Mouse (Mus musculus) forebrain, embryonic 12.5 days (tissue): Measurements from ENCODE around the gene Gm2174. TPM values are rescaled to one million over a fixed set of nuclear protein-coding genes. Genes with fewer than 3 reads are reported as not detected.

ENCODE experiments used
- ATAC-seq: fragments of 200-750 bp; cut with Nextera tagmentation; 2 replicates; pipeline ENCODE4 v1.8.0; 2017; ENCODE audit warnings: moderate TSS enrichment; ENCODE audit not compliant: low FRiP score
- H3K27ac ChIP-seq: fragments of 300-500 bp; sonication (generic); 2 replicates; pipeline ENCODE4 v1.5.1; 2016; ENCODE audit warnings: mild to moderate bottlenecking
- H3K27me3 ChIP-seq: fragments of 300-500 bp; sonication (generic); 2 replicates; pipeline ENCODE4 v1.6.1; 2016; ENCODE audit warnings: mild to moderate bottlenecking
- H3K36me3 ChIP-seq: fragments of 300-500 bp; sonication (generic); replicated peaks from 2 replicates; pipeline ENCODE4 v1.6.1; 2016; ENCODE audit warnings: mild to moderate bottlenecking
- H3K4me1 ChIP-seq: fragments of 300-500 bp; sonication (generic); 2 replicates; pipeline ENCODE4 v1.6.1; 2016
- H3K4me2 ChIP-seq: fragments of 300-500 bp; sonication (generic); 2 replicates; pipeline ENCODE4 v1.6.1; 2016; ENCODE audit warnings: mild to moderate bottlenecking, moderate library complexity
- H3K4me3 ChIP-seq: fragments of 300-500 bp; sonication (generic); replicated peaks from 2 replicates; pipeline ENCODE4 v1.5.1; 2016; ENCODE audit warnings: mild to moderate bottlenecking
- H3K9ac ChIP-seq: fragments of 300-500 bp; sonication (generic); 2 replicates; pipeline ENCODE4 v1.6.1; 2016; ENCODE audit warnings: mild to moderate bottlenecking
- H3K9me3 ChIP-seq: fragments of 300-500 bp; sonication (generic); 2 replicates; pipeline ENCODE4 v1.6.1; 2016
- WGBS: fragments of 180-500 bp; shearing (Covaris S2); methylation state at CpG from one replicate; pipeline ENCODE4 v1.1.7; 2016; 5-methylcytosine and 5-hydroxymethylcytosine counted together
- polyA plus RNA-seq: library from polyadenylated mRNA; unstranded; fragments of >200 nt; fragmentation: Nextera tagmentation; extraction: Ambion mirVana; gene quantifications from 2 replicates; pipeline ENCODE4 v1.2.1, GENCODE M21; 2016

Gm2174 gene
- polyA plus RNA-seq, 1 experiment from 2014 or later, result 0.77 TPM

- Histone ChIP-seq H3K27me3 (no peaks in the 10 kb centered on the region), H3K4me1 (no peaks in the 10 kb centered on the region), H3K4me2 (peak overlapping the region; percentile 56), H3K36me3 (no peaks in the 10 kb centered on the region), H3K4me3 (peak overlapping the region; percentile 57), H3K9ac (peak overlapping the region; percentile 42), H3K9me3 (no peaks in the 10 kb centered on the region), H3K27ac (peak overlapping the region; percentile 95)
- WGBS, result 23% methylated on average over 8 of the region's 8 CpGs
- peak; percentile 49 for ATAC-seq
Observed at GRCm38 (mm10) chrX:56456379-56456778, 8.6 kb downstream of the Gm2174 start.

- WGBS, result 81% methylated on average over 14 of the region's 14 CpGs
- H3K27me3 ChIP-seq, result no peaks in the 10 kb centered on the region
- no peak overlapping the region for H3K4me2 ChIP-seq
- no peak for ATAC-seq
- H3K4me3 ChIP-seq, result no peak overlapping the region
- H3K36me3 ChIP-seq, result 0 out of 2 replicates have a peak, but pooled peaks cover 2% of the 10 kb centered on the region
- H3K9me3 ChIP-seq, result no peaks in the 10 kb centered on the region
- H3K9ac ChIP-seq, result no peak overlapping the region
- no peaks in the 10 kb centered on the region for H3K4me1 ChIP-seq
- H3K27ac ChIP-seq, result no peak overlapping the region
Observed at GRCm38 (mm10) chrX:56462020-56462933, 14.5 kb downstream of the Gm2174 start.

DNA sequence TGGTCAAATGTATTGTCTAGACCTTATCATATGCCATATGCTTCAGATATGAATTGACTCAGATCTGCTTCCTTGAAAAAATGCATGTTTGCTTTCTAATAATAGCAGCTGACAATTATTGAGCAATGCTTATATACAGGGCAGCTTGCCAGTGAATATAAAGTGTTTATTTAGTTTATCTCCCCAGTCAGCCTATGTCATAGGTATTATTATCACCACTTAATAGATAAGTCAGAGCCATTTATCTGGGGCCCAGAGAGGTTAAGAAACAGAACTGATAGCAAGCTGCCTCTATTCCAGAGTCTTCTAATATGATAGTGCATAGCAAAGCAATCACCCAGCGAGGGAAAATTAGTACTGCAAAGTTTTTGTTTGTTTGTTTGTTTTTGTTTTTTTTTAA is 17.1 kb downstream of the Gm2174 start:
- 92% methylated on average over 1 of the region's 1 CpGs for WGBS
- ATAC-seq, result no peak
- H3K27ac ChIP-seq, result no peak overlapping the region
- H3K9me3 ChIP-seq, result no peaks in the 10 kb centered on the region
- no peaks in the 10 kb centered on the region for H3K4me1 ChIP-seq
- no peak overlapping the region for H3K9ac ChIP-seq
- 0 out of 2 replicates have a peak, but pooled peaks cover 2% of the 10 kb centered on the region for H3K36me3 ChIP-seq
- H3K27me3 ChIP-seq, result no peaks in the 10 kb centered on the region
- no peak overlapping the region for H3K4me2 ChIP-seq
- H3K4me3 ChIP-seq, result no peak overlapping the region

DNA sequence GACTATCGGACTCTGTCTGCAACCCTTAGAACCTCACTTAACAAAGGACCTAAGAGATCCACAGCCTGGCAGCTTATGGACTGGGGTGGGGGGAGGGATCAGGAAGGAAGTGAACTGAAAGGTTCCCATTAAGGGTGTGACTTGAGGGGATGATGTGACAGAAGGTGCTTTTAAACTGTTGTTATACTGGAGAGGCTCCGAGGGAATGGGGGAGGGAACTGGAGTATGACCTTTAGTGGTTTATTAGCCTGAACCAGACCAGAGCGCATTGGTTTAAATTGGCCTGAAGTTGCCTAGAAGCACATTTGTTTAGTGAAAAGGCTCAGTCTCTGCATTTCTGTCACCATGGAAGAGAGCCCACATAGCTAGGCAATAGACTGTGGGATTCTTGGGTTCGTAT is 19.9 kb downstream of the Gm2174 start:
- no peak overlapping the region for H3K9ac ChIP-seq
- H3K4me3 ChIP-seq, result no peak overlapping the region
- no peaks in the 10 kb centered on the region for H3K4me1 ChIP-seq
- no peaks in the 10 kb centered on the region for H3K27me3 ChIP-seq
- no peaks in the 10 kb centered on the region for H3K9me3 ChIP-seq
- H3K4me2 ChIP-seq, result no peak overlapping the region
- H3K27ac ChIP-seq, result no peak overlapping the region
- WGBS, result 66% methylated on average over 4 of the region's 4 CpGs
- H3K36me3 ChIP-seq, result 0 out of 2 replicates have a peak, but pooled peaks cover 2% of the 10 kb centered on the region
- ATAC-seq, result no peak

GRCm38 (mm10) chrX:56468422-56468821 is 20.7 kb downstream of the Gm2174 start:
- Histone ChIP-seq H3K27me3 (no peaks in the 10 kb centered on the region), H3K36me3 (0 out of 2 replicates have a peak, but pooled peaks cover 2% of the 10 kb centered on the region), H3K9me3 (no peaks in the 10 kb centered on the region), H3K9ac (no peak overlapping the region), H3K4me1 (no peaks in the 10 kb centered on the region), H3K4me3 (no peak overlapping the region), H3K27ac (no peak overlapping the region), H3K4me2 (no peak overlapping the region)
- no peak for ATAC-seq
- 60% methylated on average over 6 of the region's 6 CpGs for WGBS

GRCm38 (mm10) chrX:56474035-56474434 is 26.3 kb downstream of the Gm2174 start:
- no peaks in the 10 kb centered on the region for H3K27me3 ChIP-seq
- no peak overlapping the region for H3K27ac ChIP-seq
- H3K9me3 ChIP-seq, result no peaks in the 10 kb centered on the region
- no peaks in the 10 kb centered on the region for H3K4me1 ChIP-seq
- ATAC-seq, result no peak
- no peak overlapping the region for H3K9ac ChIP-seq
- H3K36me3 ChIP-seq, result no peaks in the 10 kb centered on the region
- H3K4me2 ChIP-seq, result no peak overlapping the region
- WGBS, result 71% methylated on average over 8 of the region's 8 CpGs
- no peak overlapping the region for H3K4me3 ChIP-seq

DNA sequence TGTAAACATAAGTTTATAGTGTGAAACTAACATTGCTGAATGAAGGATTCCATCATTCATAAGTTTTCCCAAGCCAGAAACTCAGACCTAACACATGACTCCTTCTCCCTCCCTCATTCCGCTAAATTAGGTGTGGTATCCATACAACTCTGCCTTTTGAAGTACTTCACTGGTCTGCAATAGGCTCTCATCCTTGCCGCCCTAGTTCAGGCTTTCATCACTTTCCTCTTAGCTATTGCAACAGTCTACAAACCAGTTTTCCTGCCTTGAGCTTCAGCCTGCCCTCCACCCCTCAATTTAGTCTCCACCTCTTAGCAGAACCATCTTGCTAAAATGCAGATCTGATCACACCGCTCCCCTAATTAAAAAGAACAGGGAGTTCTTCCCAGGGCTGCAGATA is 29.8 kb downstream of the Gm2174 start:
- no peaks in the 10 kb centered on the region for H3K9me3 ChIP-seq
- 0 out of 2 replicates have a peak, but pooled peaks cover 5% of the 10 kb centered on the region for H3K36me3 ChIP-seq
- no peaks in the 10 kb centered on the region for H3K4me1 ChIP-seq
- no peak for ATAC-seq
- H3K27me3 ChIP-seq, result no peaks in the 10 kb centered on the region
- no peak overlapping the region for H3K4me2 ChIP-seq
- no peak overlapping the region for H3K9ac ChIP-seq
- 86% methylated on average over 3 of the region's 3 CpGs for WGBS
- no peak overlapping the region for H3K4me3 ChIP-seq
- no peak overlapping the region for H3K27ac ChIP-seq

DNA sequence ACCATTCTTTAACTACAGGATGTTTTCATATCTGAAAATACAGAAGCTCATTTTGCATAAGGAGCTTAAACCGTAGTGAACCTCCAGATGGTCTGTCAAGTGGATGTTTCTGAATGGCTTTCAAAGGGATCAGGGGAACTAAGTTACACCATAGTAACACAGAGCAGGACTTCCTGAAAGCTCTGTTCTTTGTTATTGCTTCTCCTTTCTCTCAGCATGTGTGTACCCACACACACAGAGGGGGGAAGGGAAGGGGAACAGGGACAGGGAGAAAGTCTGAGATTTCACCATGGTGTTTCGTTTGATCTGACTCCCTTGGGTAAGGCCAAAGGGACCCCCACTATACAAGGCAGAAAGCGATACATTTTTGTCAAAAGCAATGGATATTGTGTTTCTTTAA is 34.1 kb downstream of the Gm2174 start:
- Histone ChIP-seq H3K27ac (no peak overlapping the region), H3K36me3 (0 out of 2 replicates have a peak, but pooled peaks cover 10% of the 10 kb centered on the region), H3K4me3 (no peak overlapping the region), H3K4me2 (no peak overlapping the region), H3K9me3 (no peaks in the 10 kb centered on the region), H3K27me3 (no peaks in the 10 kb centered on the region), H3K9ac (no peak overlapping the region), H3K4me1 (no peaks in the 10 kb centered on the region)
- no peak for ATAC-seq
- 76% methylated on average over 3 of the region's 3 CpGs for WGBS

- WGBS, result 21% methylated on average over 1 of the region's 1 CpGs
- H3K4me2 ChIP-seq, result no peak overlapping the region
- ATAC-seq, result no peak
- H3K27me3 ChIP-seq, result no peaks in the 10 kb centered on the region
- H3K27ac ChIP-seq, result no peak overlapping the region
- no peak overlapping the region for H3K9ac ChIP-seq
- no peaks in the 10 kb centered on the region for H3K9me3 ChIP-seq
- no peak overlapping the region for H3K4me3 ChIP-seq
- H3K36me3 ChIP-seq, result 0 out of 2 replicates have a peak, but pooled peaks cover 2% of the 10 kb centered on the region
- no peaks in the 10 kb centered on the region for H3K4me1 ChIP-seq
Observed at GRCm38 (mm10) chrX:56489758-56490157, 42.0 kb downstream of the Gm2174 start.

DNA sequence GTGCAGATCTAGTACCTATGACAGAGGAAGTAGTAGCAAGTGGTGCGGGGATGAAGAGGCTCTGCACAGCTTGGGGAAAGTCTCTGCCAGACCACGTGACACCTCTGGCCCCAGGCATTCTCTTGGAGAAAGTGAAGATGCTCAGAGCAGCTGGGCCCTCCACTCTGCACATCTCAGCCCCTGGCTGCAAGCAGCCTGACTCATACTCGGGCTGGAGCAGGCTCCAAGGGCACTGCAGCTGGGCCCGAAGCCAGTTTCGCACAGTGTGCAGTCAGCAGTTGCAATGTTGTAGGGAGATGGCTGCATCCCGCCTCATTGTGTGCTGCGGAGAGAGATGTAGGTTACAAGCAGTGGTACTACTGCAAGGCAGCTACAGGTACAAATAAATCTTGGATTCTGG is 49.5 kb downstream of the Gm2174 start:
- Histone ChIP-seq H3K4me3 (no peak overlapping the region), H3K4me1 (no peaks in the 10 kb centered on the region), H3K4me2 (no peak overlapping the region), H3K9ac (no peak overlapping the region), H3K9me3 (no peaks in the 10 kb centered on the region), H3K36me3 (0 out of 2 replicates have a peak, but pooled peaks cover 4% of the 10 kb centered on the region), H3K27ac (no peak overlapping the region), H3K27me3 (no peaks in the 10 kb centered on the region)
- no peak for ATAC-seq
- WGBS, result 89% methylated on average over 7 of the region's 7 CpGs
